Mouse (Mus musculus) adrenal gland, postnatal 4 days (tissue): ENCODE results near the gene Ranbp10. TPM values are rescaled to one million over a fixed set of nuclear protein-coding genes. Genes with fewer than 3 reads are reported as not detected.

ENCODE experiments used
- DNase-seq, 2 experiments: peaks; one replicate each; pipeline ENCODE4 v3.0.0; 2021 to 2022; ENCODE audit warnings: low spot score in 2 of 2, mixed read lengths in 2 of 2
- total RNA-seq, 2 experiments: library from RNA; stranded (reverse); gene quantifications; 2 replicates each; pipeline ENCODE4 v1.2.3; 2021

Gene Ranbp10
- total RNA-seq, 2 experiments from 2014 or later: 36.5 to 37.6 TPM

GRCm38 (mm10) chr8:105722861-105723260, 104.3 kb downstream of the Ranbp10 start:
- DNase-seq: no peak

- no peak for DNase-seq
Measured at GRCm38 (mm10) chr8:105719637-105720036, 107.5 kb downstream of the Ranbp10 start.

Other genes starting within 250 kb of the Ranbp10 start
- 10 to 100 TPM; 35.4 to 43.0 TPM for gene Ripor1, start 222.1 kb downstream of the Ranbp10 start, total RNA-seq
- gene Ctcf, start 190.8 kb downstream of the Ranbp10 start, total RNA-seq: 10 to 100 TPM; 73.8 to 94.0 TPM
- 1 to 10 TPM in 1 of 2 experiments, under 1 TPM in 1; 0.81 to 1.5 TPM for gene Agrp, start 190.0 kb downstream of the Ranbp10 start, total RNA-seq
- gene Carmil2, start 141.1 kb downstream of the Ranbp10 start, total RNA-seq: 1 to 10 TPM; 4.5 to 4.9 TPM
- gene Acd, start 126.2 kb downstream of the Ranbp10 start, total RNA-seq: 10 to 100 TPM; 32.2 to 36.0 TPM
- 10 to 100 TPM; 10.8 TPM for gene Pard6a, start 126.2 kb downstream of the Ranbp10 start, total RNA-seq
- gene 4933405L10Rik, start 119.7 kb downstream of the Ranbp10 start, total RNA-seq: not detected
- gene Enkd1, start 119.1 kb downstream of the Ranbp10 start, total RNA-seq: 10 to 100 TPM in 1 of 2 experiments, 1 to 10 TPM in 1; 9.8 to 11.7 TPM
- 10 to 100 TPM in 1 of 2 experiments, 1 to 10 TPM in 1; 8.3 to 11.6 TPM for gene Gfod2, start 68.7 kb downstream of the Ranbp10 start, total RNA-seq
- gene Tsnaxip1, start 381 bp upstream of the Ranbp10 start, total RNA-seq: not detected
- gene Cenpt, start 25.9 kb upstream of the Ranbp10 start, total RNA-seq: 10 to 100 TPM; 15.9 to 21.7 TPM
- gene Thap11, start 27.8 kb upstream of the Ranbp10 start, total RNA-seq: 10 to 100 TPM; 40.0 to 42.2 TPM
- 10 to 100 TPM; 53.1 to 57.4 TPM for gene Nutf2, start 33.2 kb upstream of the Ranbp10 start, total RNA-seq
- 10 to 100 TPM; 50.3 to 51.3 TPM for gene Edc4, start 53.5 kb upstream of the Ranbp10 start, total RNA-seq
- under 1 TPM in 1 of 2 experiments, not detected in 1; 0.90 TPM for gene Nrn1l, start 66.2 kb upstream of the Ranbp10 start, total RNA-seq
- gene Pskh1, start 73.1 kb upstream of the Ranbp10 start, total RNA-seq: 10 to 100 TPM; 44.3 to 48.7 TPM
- gene Ctrl, start 106.5 kb upstream of the Ranbp10 start, total RNA-seq: 10 to 100 TPM in 1 of 2 experiments, not detected in 1; 98.9 TPM
- 10 to 100 TPM; 76.8 to 84.8 TPM for gene Psmb10, start 111.1 kb upstream of the Ranbp10 start, total RNA-seq
- 10 to 100 TPM in 1 of 2 experiments, 1 to 10 TPM in 1; 2.1 to 33.5 TPM for gene Lcat, start 116.0 kb upstream of the Ranbp10 start, total RNA-seq
- 10 to 100 TPM; 30.9 to 40.2 TPM for gene Slc12a4, start 138.7 kb upstream of the Ranbp10 start, total RNA-seq
- not detected for gene Dpep3, start 152.1 kb upstream of the Ranbp10 start, total RNA-seq
- 10 to 100 TPM; 15.0 to 15.3 TPM for gene Dus2, start 164.0 kb upstream of the Ranbp10 start, total RNA-seq
- gene Dpep2nb, start 178.6 kb upstream of the Ranbp10 start, total RNA-seq: not detected
- gene Ddx28, start 184.5 kb upstream of the Ranbp10 start, total RNA-seq: 10 to 100 TPM; 15.4 to 16.2 TPM
- gene Nfatc3, start 231.5 kb upstream of the Ranbp10 start, total RNA-seq: 10 to 100 TPM; 52.0 to 52.7 TPM